Mouse (Mus musculus): ENCODE data around the gene Kalrn.
"Not testable (repeated sequence)": the region's sequence is repeated elsewhere in the genome, so short reads cannot be mapped to it uniquely, and the experiment has no call there.

Kalrn gene

GRCm38 (mm10) chr16:34112490-34112889, 460.8 kb downstream of the Kalrn start:
- DNase-seq (ENCODE audit: low spot score): no peak

DNA sequence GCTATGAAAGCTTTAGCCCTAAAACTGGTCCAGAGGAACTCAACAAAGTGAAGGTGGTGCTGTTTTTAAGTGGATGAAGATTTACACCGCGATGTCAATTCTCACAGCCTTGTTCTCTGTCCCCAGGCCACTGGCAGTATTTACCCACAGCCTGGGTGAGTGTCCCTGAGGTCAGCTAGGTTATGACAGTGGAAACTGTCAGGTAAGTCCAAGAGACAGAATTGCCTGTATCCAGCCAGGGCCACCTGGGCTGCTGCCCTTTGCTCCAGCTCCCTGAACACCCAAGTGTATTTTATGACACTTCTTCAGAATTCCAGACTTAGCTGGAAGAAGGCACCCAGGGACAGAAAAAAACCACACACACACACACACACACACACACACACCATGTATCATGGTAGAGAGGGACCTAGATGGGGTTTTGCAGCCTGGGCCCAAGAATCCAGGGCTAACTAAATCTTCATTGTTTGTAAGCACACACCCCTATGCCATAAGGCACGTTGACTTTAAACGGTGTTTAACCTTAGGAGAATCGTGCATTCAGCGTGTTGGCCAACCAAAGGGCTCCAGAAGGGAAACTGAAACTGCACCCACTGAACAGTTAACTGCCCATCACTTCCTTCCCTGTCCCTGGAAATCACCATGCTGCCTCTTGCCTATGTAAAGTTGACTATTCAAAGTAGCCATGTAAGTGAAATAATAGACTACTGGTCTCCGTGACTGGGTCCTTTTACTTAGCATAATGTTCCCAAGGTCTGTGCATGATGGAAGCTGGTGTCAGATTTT, 462.3 kb downstream of the Kalrn start:
- DNase-seq (ENCODE audit: low spot score): no peak

DNA sequence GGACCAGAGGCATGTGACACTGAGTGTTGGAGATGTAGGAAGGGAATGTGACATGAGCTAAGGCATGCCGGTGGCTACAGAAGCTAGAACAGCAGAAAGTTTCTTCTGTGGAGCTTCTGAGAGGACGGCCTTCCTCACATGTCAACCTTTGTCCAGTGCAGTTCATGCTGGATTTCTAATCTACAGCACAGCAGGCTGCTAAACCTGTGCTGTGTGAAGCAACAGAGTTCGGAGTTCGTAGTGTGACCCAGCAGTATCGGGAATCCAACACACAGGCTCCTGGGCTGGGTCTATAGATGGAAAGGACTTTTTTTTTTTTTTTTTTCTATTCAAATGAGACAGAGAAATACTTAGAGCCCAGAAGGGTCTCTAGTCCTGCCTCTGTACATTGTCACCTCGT, 468.9 kb downstream of the Kalrn start:
- no peak for DNase-seq (ENCODE audit: low spot score)

DNA sequence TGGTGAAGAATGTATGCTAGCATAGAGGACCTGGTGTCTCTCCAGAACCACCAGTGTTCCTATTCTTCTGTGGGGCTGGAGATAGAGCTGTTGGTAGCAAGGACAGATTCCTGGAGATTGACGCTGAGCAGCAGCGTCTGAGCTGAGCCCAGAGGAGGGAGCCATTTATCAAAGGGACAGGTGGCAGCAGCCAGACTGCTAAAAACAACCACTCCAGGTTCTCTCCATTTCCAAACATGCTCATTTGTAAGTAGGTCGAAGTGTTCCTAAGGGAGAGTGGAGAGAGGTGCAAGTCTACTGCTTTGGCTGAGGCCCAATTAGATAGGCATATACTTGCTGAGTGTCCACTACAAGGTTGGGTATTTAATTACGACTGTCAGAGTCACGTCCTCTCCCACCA, 470.6 kb downstream of the Kalrn start:
- DNase-seq (ENCODE audit: low spot score): no peak

- DNase-seq (ENCODE audit: low spot score): no peak
These were observed 473.5 kb downstream of the Kalrn start for GRCm38 (mm10) chr16:34099795-34100194.

- peak; percentile 14 for DNase-seq (ENCODE audit: low spot score)
These were observed 477.7 kb downstream of the Kalrn start for GRCm38 (mm10) chr16:34095548-34096141.

DNA sequence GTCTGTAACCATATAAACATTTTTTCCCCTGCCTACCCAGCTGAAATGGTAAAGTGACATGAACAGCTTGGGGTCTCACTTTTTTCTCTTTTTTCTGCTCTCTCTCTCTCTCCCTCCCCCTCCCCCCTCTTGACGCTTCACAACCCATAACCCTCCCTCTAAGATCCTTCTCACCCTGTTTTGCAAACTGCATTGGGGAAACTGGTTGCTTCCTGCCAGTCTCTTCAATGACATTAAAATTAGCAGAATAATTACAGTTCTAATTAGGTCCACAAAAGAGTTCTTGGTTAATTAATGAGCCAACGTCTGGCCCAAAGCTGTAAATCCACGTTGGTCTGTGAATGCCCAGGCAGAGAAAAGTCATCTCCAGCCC, 478.3 kb downstream of the Kalrn start:
- no peak for DNase-seq (ENCODE audit: low spot score)

- no peak for DNase-seq (ENCODE audit: low spot score)
These were observed 478.8 kb downstream of the Kalrn start for GRCm38 (mm10) chr16:34094446-34095092.

GRCm38 (mm10) chr16:34093734-34094445, 479.4 kb downstream of the Kalrn start:
- no peak for DNase-seq (ENCODE audit: low spot score)

DNA sequence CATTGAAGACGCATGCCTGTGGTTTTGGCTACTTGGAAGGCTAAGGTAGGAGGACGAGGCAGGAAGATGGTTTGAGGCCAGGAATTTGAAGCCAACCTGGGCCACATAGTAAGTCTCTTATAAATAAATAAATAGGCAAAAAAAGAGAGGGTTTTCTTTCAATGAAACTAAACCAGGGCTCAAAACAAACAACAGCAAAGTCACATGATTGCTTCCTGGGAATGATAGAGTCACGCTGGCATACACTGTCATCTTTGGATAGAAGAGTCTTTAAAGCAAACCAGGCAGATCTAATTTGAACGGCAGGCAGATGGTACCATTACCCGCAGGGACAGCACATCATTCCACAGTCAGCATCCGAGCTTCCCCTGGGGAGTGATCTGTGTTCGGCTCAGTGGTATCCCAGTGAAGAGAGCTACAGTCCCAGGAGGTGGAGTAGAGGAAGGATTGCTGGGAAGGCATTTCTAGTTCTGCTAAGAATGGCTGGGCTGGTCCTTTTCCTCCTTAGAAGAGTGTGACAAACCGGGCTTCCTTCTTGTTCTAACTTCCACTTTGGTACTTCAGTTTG, 483.7 kb downstream of the Kalrn start:
- no peak for DNase-seq (ENCODE audit: low spot score)

GRCm38 (mm10) chr16:34089022-34089421, 484.3 kb downstream of the Kalrn start:
- DNase-seq (ENCODE audit: low spot score): no peak

DNA sequence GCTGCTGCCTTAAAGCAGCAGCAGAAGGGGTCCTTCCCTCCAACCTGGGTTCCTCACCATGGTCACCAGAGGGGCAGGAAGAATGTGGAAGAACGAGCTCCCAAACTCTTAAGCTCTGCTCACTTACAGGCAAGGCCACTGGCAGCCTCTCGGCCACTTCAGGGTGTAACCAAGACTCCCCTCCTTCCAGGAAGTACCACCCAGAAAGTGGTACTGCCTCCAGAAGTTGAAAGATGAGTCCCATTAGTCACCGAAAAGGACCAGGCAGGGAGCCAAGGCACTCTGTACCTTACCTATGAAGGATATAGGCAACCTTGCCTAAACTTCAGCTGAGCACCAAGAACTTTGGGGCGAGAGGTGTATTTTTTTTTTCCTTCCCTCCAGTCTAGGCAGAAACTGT, 485.0 kb downstream of the Kalrn start:
- no peak for DNase-seq (ENCODE audit: low spot score)

GRCm38 (mm10) chr16:34084135-34084920, 489.0 kb downstream of the Kalrn start:
- no peak for DNase-seq (ENCODE audit: low spot score)

- no peak for DNase-seq (ENCODE audit: low spot score)
These were observed 490.6 kb downstream of the Kalrn start for GRCm38 (mm10) chr16:34082494-34083469.

DNA sequence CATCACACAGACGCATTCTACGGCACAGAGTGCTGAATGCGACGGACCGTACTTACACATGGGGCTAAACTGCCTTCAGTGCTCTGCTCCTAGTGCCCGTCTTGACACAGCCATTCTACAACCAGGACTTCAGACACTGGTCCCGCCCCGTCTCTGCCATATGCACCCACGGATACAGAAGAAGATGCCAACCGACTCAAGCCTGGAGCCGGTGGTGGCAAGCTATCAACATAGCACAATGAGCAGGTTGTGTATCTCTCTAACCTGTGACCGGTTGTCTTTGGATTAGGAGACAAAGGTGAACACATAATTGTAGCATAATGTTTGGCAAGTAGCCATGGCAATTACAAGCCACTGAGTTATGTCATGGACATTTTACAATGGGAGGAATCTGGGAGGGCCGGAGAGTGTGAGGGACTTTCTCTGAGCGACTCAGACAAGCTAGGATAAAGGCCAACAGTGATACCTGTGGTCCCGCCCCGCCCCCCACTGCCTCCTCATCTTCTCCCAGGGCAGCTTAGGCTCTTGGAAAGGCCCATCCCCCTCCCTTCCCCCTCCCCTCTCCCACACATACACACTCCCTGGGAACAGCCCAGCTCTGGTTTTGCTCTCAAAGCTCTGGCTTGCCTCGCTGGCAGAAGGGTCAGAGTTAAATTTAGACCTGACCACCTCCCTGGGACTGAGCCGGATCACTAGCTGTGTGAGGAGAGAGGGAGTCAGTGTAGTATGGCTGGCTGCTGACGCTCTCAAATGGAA, 491.5 kb downstream of the Kalrn start:
- no peak for DNase-seq (ENCODE audit: low spot score)

- not testable (repeated sequence) for DNase-seq (ENCODE audit: low spot score)
These were observed 492.0 kb downstream of the Kalrn start for GRCm38 (mm10) chr16:34081314-34081682.

- no peak for DNase-seq (ENCODE audit: low spot score)
These were observed 492.5 kb downstream of the Kalrn start for GRCm38 (mm10) chr16:34080818-34081217.

DNA sequence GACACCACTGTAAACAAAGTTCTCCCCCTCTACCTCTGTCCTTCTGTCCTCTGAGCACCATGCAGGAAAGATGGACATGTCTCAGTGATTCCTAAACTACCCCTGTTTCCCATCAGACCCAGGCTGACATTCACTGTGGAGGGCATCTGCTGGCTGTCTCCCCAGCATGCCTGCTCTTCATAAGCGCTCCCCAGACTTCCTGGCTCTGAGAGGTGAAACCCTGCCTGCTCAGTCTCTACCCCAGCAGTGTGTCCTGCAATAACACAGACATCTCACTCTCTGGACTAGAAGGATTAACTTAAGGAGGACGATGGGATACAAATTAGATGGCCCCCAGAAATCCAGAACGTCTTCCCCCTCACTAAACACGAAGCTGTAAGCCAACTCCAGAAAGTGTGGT, 493.8 kb downstream of the Kalrn start:
- DNase-seq (ENCODE audit: low spot score): no peak

DNA sequence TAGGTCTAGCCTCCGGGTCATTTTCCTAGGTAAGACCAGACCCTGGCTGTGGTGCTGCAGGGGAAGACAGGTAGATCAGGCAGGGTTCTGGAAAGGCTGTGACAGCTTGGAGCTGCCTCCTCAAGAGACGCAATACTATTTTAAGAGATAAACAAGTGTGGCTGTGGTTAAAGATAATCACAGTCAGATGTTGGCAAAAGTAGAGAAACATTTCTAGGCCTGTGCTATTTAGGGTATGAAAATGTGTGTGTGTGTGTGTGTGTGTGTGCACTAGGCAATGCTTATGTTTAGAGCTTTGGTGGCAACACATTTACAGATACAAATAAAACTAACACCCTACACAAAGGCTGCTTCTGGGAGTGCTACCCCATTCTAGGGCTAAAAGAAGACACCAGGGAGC, 494.6 kb downstream of the Kalrn start:
- no peak for DNase-seq (ENCODE audit: low spot score)

GRCm38 (mm10) chr16:34076101-34076500, 497.2 kb downstream of the Kalrn start:
- no peak for DNase-seq (ENCODE audit: low spot score)
